Mouse (Mus musculus): Measurements from ENCODE around the gene Olfr30. TPM values are rescaled to one million over a fixed set of nuclear protein-coding genes. Genes with fewer than 3 reads are reported as not detected.

Olfr30 gene
- polyA plus RNA-seq, 1 experiment from 2014 or later, result not detected

DNA sequence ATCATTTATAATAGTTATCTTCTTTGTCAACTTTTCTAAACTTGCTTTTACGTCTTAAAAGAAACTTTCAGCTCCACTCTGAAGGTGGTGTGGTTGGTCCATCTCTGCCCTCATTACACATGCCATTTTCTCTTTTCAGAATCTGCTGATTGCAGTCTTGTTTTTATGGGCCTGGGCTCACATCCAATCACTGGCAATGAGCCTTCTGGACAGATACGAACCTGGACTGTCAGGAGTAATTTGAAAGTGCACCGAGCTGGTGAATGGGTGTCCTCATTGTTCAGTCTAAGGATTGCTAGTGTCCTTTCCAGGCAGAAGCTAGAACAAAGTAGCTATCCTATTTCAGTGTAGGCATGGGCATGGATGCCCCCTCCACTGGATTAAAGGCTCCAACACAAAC, 54.0 kb downstream of the Olfr30 start:
- no peak overlapping the region for H3K27ac ChIP-seq (replicated peaks)
- H3K4me1 ChIP-seq (replicated peaks), result no peaks in the 10 kb centered on the region
- 71% methylated on average over 3 of the region's 3 CpGs for WGBS (ENCODE audit: insufficient replicate concordance)
- no peaks in the 10 kb centered on the region for H3K9me3 ChIP-seq (replicated peaks)
- no peak overlapping the region for H3K4me3 ChIP-seq (replicated peaks)
- H3K9ac ChIP-seq, result no peak overlapping the region
- no peaks in the 10 kb centered on the region for H3K36me3 ChIP-seq (replicated peaks)
- H3K27me3 ChIP-seq, result no peaks in the 10 kb centered on the region; the same call in 1 of the 2 replicates
- ATAC-seq (ENCODE audit: insufficient read depth), result no peak
- no peak overlapping the region for H3K4me2 ChIP-seq

Other genes with a start within 250 kb of the Olfr30 start
- 2.9 and 3.2 TPM in 2 replicates for gene 4930438A08Rik, start 187.5 kb downstream of the Olfr30 start, polyA plus RNA-seq (2015; fragmentation: Nextera tagmentation; extraction: Ambion mirVana)
- 9.4 and 11.5 TPM in 2 replicates for gene Zfp692, start 155.2 kb downstream of the Olfr30 start, polyA plus RNA-seq (2015; fragmentation: Nextera tagmentation; extraction: Ambion mirVana)
- gene Zfp672, start 131.9 kb downstream of the Olfr30 start, polyA plus RNA-seq (2015; fragmentation: Nextera tagmentation; extraction: Ambion mirVana), result 35.0 and 36.0 TPM in 2 replicates
- 16.7 and 19.0 TPM in 2 replicates for gene Sh3bp5l, start 131.5 kb downstream of the Olfr30 start, polyA plus RNA-seq (2015; fragmentation: Nextera tagmentation; extraction: Ambion mirVana)
- gene Lypd8, start 83.2 kb downstream of the Olfr30 start, polyA plus RNA-seq (2015; fragmentation: Nextera tagmentation; extraction: Ambion mirVana), result 0.97 and 1.5 TPM in 2 replicates
- not detected in 2 replicates for gene 1810065E05Rik, start 41.2 kb downstream of the Olfr30 start, polyA plus RNA-seq (2015; fragmentation: Nextera tagmentation; extraction: Ambion mirVana)
- not detected in 2 replicates for gene Gm12253, start 29.7 kb downstream of the Olfr30 start, polyA plus RNA-seq (2015; fragmentation: Nextera tagmentation; extraction: Ambion mirVana)
- gene Lypd9, start 9.3 kb downstream of the Olfr30 start, polyA plus RNA-seq (2015; fragmentation: Nextera tagmentation; extraction: Ambion mirVana), result not detected in 2 replicates
- gene Olfr332, start 30.3 kb upstream of the Olfr30 start, polyA plus RNA-seq (2015; fragmentation: Nextera tagmentation; extraction: Ambion mirVana), result not detected in 2 replicates
- gene Olfr331, start 40.3 kb upstream of the Olfr30 start, polyA plus RNA-seq (2015; fragmentation: Nextera tagmentation; extraction: Ambion mirVana), result not detected in 2 replicates
- gene Olfr330, start 72.6 kb upstream of the Olfr30 start, polyA plus RNA-seq (2015; fragmentation: Nextera tagmentation; extraction: Ambion mirVana), result not detected in 2 replicates
- not detected in 2 replicates for gene Olfr329-ps, start 84.2 kb upstream of the Olfr30 start, polyA plus RNA-seq (2015; fragmentation: Nextera tagmentation; extraction: Ambion mirVana)
- not detected in 2 replicates for gene Olfr328, start 93.4 kb upstream of the Olfr30 start, polyA plus RNA-seq (2015; fragmentation: Nextera tagmentation; extraction: Ambion mirVana)
- gene Olfr224, start 108.3 kb upstream of the Olfr30 start, polyA plus RNA-seq (2015; fragmentation: Nextera tagmentation; extraction: Ambion mirVana), result not detected in 2 replicates
- not detected in 2 replicates for gene Olfr325, start 115.5 kb upstream of the Olfr30 start, polyA plus RNA-seq (2015; fragmentation: Nextera tagmentation; extraction: Ambion mirVana)
- not detected in 2 replicates for gene Olfr324, start 132.8 kb upstream of the Olfr30 start, polyA plus RNA-seq (2015; fragmentation: Nextera tagmentation; extraction: Ambion mirVana)
- gene 2210407C18Rik, start 153.8 kb upstream of the Olfr30 start, polyA plus RNA-seq (2015; fragmentation: Nextera tagmentation; extraction: Ambion mirVana), result not detected in 2 replicates
- gene Olfr323, start 168.2 kb upstream of the Olfr30 start, polyA plus RNA-seq (2015; fragmentation: Nextera tagmentation; extraction: Ambion mirVana), result not detected in 2 replicates
- 13.7 and 14.0 TPM in 2 replicates for gene Trim58, start 178.2 kb upstream of the Olfr30 start, polyA plus RNA-seq (2015; fragmentation: Nextera tagmentation; extraction: Ambion mirVana)
- gene Olfr322, start 196.5 kb upstream of the Olfr30 start, polyA plus RNA-seq (2015; fragmentation: Nextera tagmentation; extraction: Ambion mirVana), result not detected in 2 replicates
- not detected in 2 replicates for gene Olfr320, start 218.8 kb upstream of the Olfr30 start, polyA plus RNA-seq (2015; fragmentation: Nextera tagmentation; extraction: Ambion mirVana)
- not detected in 2 replicates for gene Olfr319, start 236.9 kb upstream of the Olfr30 start, polyA plus RNA-seq (2015; fragmentation: Nextera tagmentation; extraction: Ambion mirVana)

Data from liver, embryonic 15.5 days (tissue).